Mouse (Mus musculus) forebrain, embryonic 11.5 days (tissue): ENCODE data around the gene Trim56. TPM values are rescaled to one million over a fixed set of nuclear protein-coding genes. Genes with fewer than 3 reads are reported as not detected.
A peak's percentile ranks its signal among the peaks of the same experiment; 100 is the strongest.

Source experiments
- ATAC-seq: fragments of 200-750 bp; cut with Nextera tagmentation; replicated peaks from 2 replicates; pipeline ENCODE4 v1.8.0; 2017; ENCODE audit warnings: moderate TSS enrichment; ENCODE audit not compliant: low FRiP score
- DNase-seq: peaks from one replicate; pipeline ENCODE4 v3.0.0-alpha.2; 2017; ENCODE audit warnings: low spot score
- H3K27ac ChIP-seq: fragments of 300-500 bp; sonication (generic); 2 replicates; pipeline ENCODE4 v1.5.1; 2014; ENCODE audit warnings: low read depth, low read length
- H3K27me3 ChIP-seq: fragments of 300-500 bp; sonication (generic); 2 replicates; pipeline ENCODE4 v1.6.1; 2014; ENCODE audit warnings: mild to moderate bottlenecking, low read length, mixed read lengths; ENCODE audit not compliant: control insufficient read depth, insufficient read depth
- H3K36me3 ChIP-seq: fragments of 300-500 bp; sonication (generic); 2 replicates; pipeline ENCODE4 v1.6.1; 2014; ENCODE audit warnings: mild to moderate bottlenecking, low read length, moderate library complexity, mixed read lengths; ENCODE audit not compliant: control insufficient read depth, insufficient read depth
- H3K4me1 ChIP-seq: fragments of 300-500 bp; sonication (generic); replicated peaks from 2 replicates; pipeline ENCODE4 v1.6.1; 2014; ENCODE audit warnings: low read length, mixed read lengths; ENCODE audit not compliant: control insufficient read depth, insufficient read depth
- H3K4me2 ChIP-seq: fragments of 300-500 bp; sonication (generic); 2 replicates; pipeline ENCODE4 v1.6.1; 2014; ENCODE audit warnings: low read depth, mild to moderate bottlenecking, low read length, moderate library complexity, mixed read lengths; ENCODE audit not compliant: severe bottlenecking
- H3K4me3 ChIP-seq: fragments of 300-500 bp; sonication (generic); 2 replicates; pipeline ENCODE4 v1.5.1; 2014; ENCODE audit warnings: low read depth, low read length
- H3K9ac ChIP-seq: fragments of 300-500 bp; sonication (generic); 2 replicates; pipeline ENCODE4 v1.6.1; 2014; ENCODE audit warnings: low read length
- H3K9me3 ChIP-seq: fragments of 300-500 bp; sonication (generic); 2 replicates; pipeline ENCODE4 v1.6.1; 2016; ENCODE audit warnings: low read length, mixed read lengths; ENCODE audit not compliant: control insufficient read depth
- WGBS: fragments of 180-500 bp; shearing (Covaris S2); extraction: QIAGEN DNeasy Blood & Tissue Kit; methylation state at CpG from one replicate; pipeline ENCODE4 v1.1.7; 2014; 5-methylcytosine and 5-hydroxymethylcytosine counted together
- polyA plus RNA-seq: library from polyadenylated mRNA; unstranded; fragments of >200 nt; fragmentation: Nextera tagmentation; extraction: Ambion mirVana; gene quantifications from 2 replicates; pipeline ENCODE4 v1.2.1, GENCODE M21; 2014

Gene Trim56
- polyA plus RNA-seq, 1 experiment from 2014 or later, result 6.2 TPM

- Histone ChIP-seq H3K9me3 (no peaks in the 10 kb centered on the region), H3K4me3 (no peak overlapping the region), H3K27me3 (no peaks in the 10 kb centered on the region), H3K4me1 (no peaks in the 10 kb centered on the region; the same call in 1 of the 2 replicates), H3K9ac (no peak overlapping the region), H3K27ac (no peak overlapping the region), H3K36me3 (no peaks in the 10 kb centered on the region), H3K4me2 (no peak overlapping the region)
- no peak for DNase-seq
- WGBS, result 57% methylated on average over 11 of the region's 12 CpGs
- ATAC-seq, result no peak
Observed at GRCm38 (mm10) chr5:137076191-137076930, 39.6 kb downstream of the Trim56 start.

- no peak overlapping the region for H3K27ac ChIP-seq
Observed at GRCm38 (mm10) chr5:137075726-137076125, 40.3 kb downstream of the Trim56 start.

GRCm38 (mm10) chr5:137074191-137074651 lies 41.8 kb downstream of the Trim56 start:
- DNase-seq (no peak), ATAC-seq (no peak)
- H3K27me3 ChIP-seq, result no peaks in the 10 kb centered on the region
- no peak overlapping the region for H3K4me3 ChIP-seq
- H3K9ac ChIP-seq, result no peak overlapping the region
- no peaks in the 10 kb centered on the region; the same call in 1 of the 2 replicates for H3K4me1 ChIP-seq
- H3K9me3 ChIP-seq, result no peaks in the 10 kb centered on the region
- H3K4me2 ChIP-seq, result no peak overlapping the region
- H3K27ac ChIP-seq, result no peak overlapping the region
- 41% methylated on average over 6 of the region's 6 CpGs for WGBS
- no peaks in the 10 kb centered on the region for H3K36me3 ChIP-seq

More at GRCm38 (mm10) chr5:137075726-137076125, 40.3 kb downstream of the Trim56 start:
- Histone ChIP-seq H3K9me3 (no peaks in the 10 kb centered on the region), H3K27me3 (no peaks in the 10 kb centered on the region), H3K36me3 (no peaks in the 10 kb centered on the region), H3K4me1 (no peaks in the 10 kb centered on the region; the same call in 1 of the 2 replicates), H3K9ac (no peak overlapping the region), H3K4me3 (no peak overlapping the region), H3K4me2 (no peak overlapping the region)
- DNase-seq (no peak), ATAC-seq (no peak)
- WGBS, result 81% methylated on average over 6 of the region's 6 CpGs

- ATAC-seq (no peak), DNase-seq (no peak)
- Histone ChIP-seq H3K36me3 (no peaks in the 10 kb centered on the region), H3K4me3 (no peak overlapping the region), H3K9ac (no peak overlapping the region), H3K27ac (no peak overlapping the region), H3K27me3 (no peaks in the 10 kb centered on the region), H3K4me2 (no peak overlapping the region), H3K4me1 (no peaks in the 10 kb centered on the region; the same call in 1 of the 2 replicates), H3K9me3 (no peaks in the 10 kb centered on the region)
- 90% methylated on average over 8 of the region's 8 CpGs for WGBS
Observed at GRCm38 (mm10) chr5:137073141-137073540, 42.9 kb downstream of the Trim56 start.

- no peak within 1 kb of the TSS for H3K27ac ChIP-seq
- no peaks in the 10 kb centered on the region for H3K9me3 ChIP-seq
- no peaks in the 10 kb centered on the region for H3K27me3 ChIP-seq
- DNase-seq (peak; percentile 80), ATAC-seq (peak; percentile 58; the same call in 1 of the 2 replicates)
- H3K4me3 ChIP-seq, result peak within 1 kb of the TSS; percentile 18; the same call in 1 of the 2 replicates
- peak within 1 kb of the TSS; percentile 49 for H3K4me2 ChIP-seq
- H3K4me1 ChIP-seq, result no peaks in the 10 kb centered on the region; the same call in 1 of the 2 replicates
- no peaks in the 10 kb centered on the region for H3K36me3 ChIP-seq
- 23% methylated on average over 23 of the region's 23 CpGs for WGBS
- peak within 1 kb of the TSS; percentile 35 for H3K9ac ChIP-seq
Observed at GRCm38 (mm10) chr5:137072079-137072960, 43.7 kb downstream of the Trim56 start, which contains the start of gene Serpine1. Gene Serpine1, minus strand, starts transcription at chr5:137072268.

DNA sequence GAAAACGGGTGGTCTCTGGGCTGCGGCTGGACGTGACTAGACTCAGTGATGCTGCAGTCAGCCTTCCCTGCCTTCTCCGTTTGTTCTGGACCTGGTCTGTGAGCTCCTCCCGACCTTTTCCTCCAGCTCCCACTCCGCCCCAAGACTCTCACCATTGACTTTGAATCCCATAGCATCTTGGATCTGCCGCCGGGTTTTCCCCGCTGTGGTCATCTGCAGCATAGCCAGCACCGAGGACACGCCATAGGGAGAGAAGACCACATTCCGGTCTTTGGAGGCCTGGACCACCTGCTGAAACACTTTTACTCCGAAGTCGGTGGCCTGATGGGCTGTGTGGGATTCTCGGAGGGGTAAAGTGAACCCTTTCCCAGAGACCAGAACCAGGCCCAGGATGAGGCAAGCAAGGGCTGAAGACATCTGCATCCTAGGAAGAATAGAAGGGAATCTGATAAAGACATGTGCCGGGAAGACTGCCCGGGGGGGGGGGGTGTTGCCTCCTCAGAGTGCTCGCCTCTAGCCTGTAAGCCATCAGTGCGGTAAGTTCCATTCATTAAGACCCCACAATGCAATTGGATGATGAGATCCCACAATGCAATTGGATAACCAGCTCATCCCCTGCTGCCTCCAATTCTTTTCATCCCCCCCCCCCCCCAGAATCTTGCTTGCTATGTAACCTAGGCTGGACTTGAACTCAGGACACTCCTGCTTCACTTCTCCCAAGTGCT lies 45.0 kb downstream of the Trim56 start:
- H3K9ac ChIP-seq, result no peak overlapping the region
- ATAC-seq, result no peak
- no peaks in the 10 kb centered on the region; the same call in 1 of the 2 replicates for H3K4me1 ChIP-seq
- WGBS, result 86% methylated on average over 19 of the region's 19 CpGs
- H3K9me3 ChIP-seq, result no peaks in the 10 kb centered on the region
- no peak overlapping the region for H3K27ac ChIP-seq
- no peaks in the 10 kb centered on the region for H3K27me3 ChIP-seq
- H3K36me3 ChIP-seq, result no peaks in the 10 kb centered on the region
- no peak overlapping the region for H3K4me3 ChIP-seq
- no peak for DNase-seq
- no peak overlapping the region for H3K4me2 ChIP-seq

DNA sequence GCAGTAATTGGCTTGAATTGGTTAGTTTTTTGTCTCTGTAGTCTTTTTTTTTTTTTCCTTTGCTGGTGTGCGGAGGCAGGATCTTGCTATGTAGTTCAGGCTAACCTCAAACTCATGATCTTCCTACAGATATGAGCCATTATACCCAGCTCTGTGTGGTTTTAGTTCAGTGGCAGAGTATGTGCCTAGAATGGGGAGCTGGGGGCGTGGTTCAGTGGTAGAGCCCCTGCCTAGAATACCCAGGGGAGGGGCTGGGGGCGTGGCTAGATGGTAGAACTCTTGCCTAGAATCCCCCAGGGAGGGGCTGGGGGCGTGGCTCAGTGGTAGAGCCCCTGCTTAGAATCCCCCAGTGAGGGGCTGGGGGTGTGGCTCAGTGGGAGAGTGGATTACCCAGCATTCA lies 47.3 kb downstream of the Trim56 start:
- Histone ChIP-seq H3K4me2 (no peak overlapping the region), H3K9me3 (no peaks in the 10 kb centered on the region), H3K9ac (no peak overlapping the region), H3K27me3 (no peaks in the 10 kb centered on the region), H3K27ac (no peak overlapping the region), H3K36me3 (no peaks in the 10 kb centered on the region), H3K4me1 (no peaks in the 10 kb centered on the region; the same call in 1 of the 2 replicates), H3K4me3 (no peak overlapping the region)
- WGBS, result 64% methylated on average over 4 of the region's 4 CpGs
- ATAC-seq, result no peak
- no peak for DNase-seq

DNA sequence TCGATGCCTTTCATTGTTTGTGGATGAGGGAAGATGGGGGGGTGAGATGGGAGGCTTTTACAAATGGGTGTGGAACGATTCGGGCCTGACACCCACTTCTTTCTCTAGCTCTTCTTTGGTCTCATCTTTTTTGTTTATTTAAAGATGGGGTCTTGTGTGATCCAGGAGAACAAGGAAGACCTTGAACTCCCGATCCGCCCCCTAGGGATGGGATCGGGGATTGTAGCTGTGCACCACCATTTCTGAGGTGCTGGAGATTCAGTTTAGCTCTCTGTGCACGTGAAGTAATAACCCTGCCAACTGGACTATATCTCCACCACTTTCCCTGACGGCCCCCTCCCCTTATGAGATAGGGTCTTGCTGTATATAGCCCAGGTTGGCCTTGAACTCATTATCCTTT lies 50.1 kb downstream of the Trim56 start:
- no peak overlapping the region for H3K4me2 ChIP-seq
- H3K4me1 ChIP-seq, result no peaks in the 10 kb centered on the region
- H3K27me3 ChIP-seq, result no peaks in the 10 kb centered on the region
- DNase-seq, result no peak
- H3K4me3 ChIP-seq, result no peak overlapping the region
- H3K9me3 ChIP-seq, result no peaks in the 10 kb centered on the region
- H3K9ac ChIP-seq, result no peak overlapping the region
- H3K27ac ChIP-seq, result no peak overlapping the region
- no peaks in the 10 kb centered on the region for H3K36me3 ChIP-seq
- WGBS, result 81% methylated on average over 8 of the region's 8 CpGs
- ATAC-seq, result no peak
